ENCODE assay signal across 11 mouse cellular contexts in genomic region chr8:118289091-118289490, GRCm38 (mm10). TPM values are rescaled to one million over a fixed set of nuclear protein-coding genes. Genes with fewer than 3 reads are reported as not detected.
"Had no signal": no experiment of that assay in that cellular context is flagged by ENCODE, and none has a peak within 500 bp of the region (broad histone marks: within the 10 kb centered on the region; RNA-seq: fewer than 3 reads in every experiment).

No protein-coding gene starts in this region.

- H3K4me2 ChIP-seq: limb, embryonic 13.5 days; midbrain, embryonic 13.5 days; neural tube, embryonic 12.5 days had no signal

- DNase-seq: kidney, adult 9 months; kidney, postnatal 36 days; lung, adult 18-20 months; spleen, adult 18-20 months had no signal

- ATAC-seq: midbrain, embryonic 13.5 days had no signal

- H3K4me3 ChIP-seq: limb, embryonic 13.5 days; midbrain, embryonic 13.5 days; neural tube, embryonic 12.5 days had no signal

- H3K9me3 ChIP-seq: limb, embryonic 13.5 days; midbrain, embryonic 13.5 days; neural tube, embryonic 12.5 days had no signal

- H3K36me3 ChIP-seq: limb, embryonic 13.5 days; midbrain, embryonic 13.5 days; neural tube, embryonic 12.5 days had no signal

- H3K27ac ChIP-seq: kidney, postnatal 0 days; limb, embryonic 13.5 days; liver, embryonic 14.5 days; midbrain, embryonic 13.5 days; neural tube, embryonic 12.5 days had no signal

- H3K9ac ChIP-seq: limb, embryonic 13.5 days; liver, embryonic 14.5 days; midbrain, embryonic 13.5 days; neural tube, embryonic 12.5 days had no signal

RNA-seq across cellular contexts. Expression of gene Cdh13, which starts 5.6 kb away (rescaled TPM):
- total RNA-seq: megakaryocyte-erythroid progenitor cell, adult 5-6 weeks; neutrophil, adult 5-6 weeks had no signal
